Comparison of ENCODE assay signal across 8 mouse cellular contexts in the genomic region with DNA sequence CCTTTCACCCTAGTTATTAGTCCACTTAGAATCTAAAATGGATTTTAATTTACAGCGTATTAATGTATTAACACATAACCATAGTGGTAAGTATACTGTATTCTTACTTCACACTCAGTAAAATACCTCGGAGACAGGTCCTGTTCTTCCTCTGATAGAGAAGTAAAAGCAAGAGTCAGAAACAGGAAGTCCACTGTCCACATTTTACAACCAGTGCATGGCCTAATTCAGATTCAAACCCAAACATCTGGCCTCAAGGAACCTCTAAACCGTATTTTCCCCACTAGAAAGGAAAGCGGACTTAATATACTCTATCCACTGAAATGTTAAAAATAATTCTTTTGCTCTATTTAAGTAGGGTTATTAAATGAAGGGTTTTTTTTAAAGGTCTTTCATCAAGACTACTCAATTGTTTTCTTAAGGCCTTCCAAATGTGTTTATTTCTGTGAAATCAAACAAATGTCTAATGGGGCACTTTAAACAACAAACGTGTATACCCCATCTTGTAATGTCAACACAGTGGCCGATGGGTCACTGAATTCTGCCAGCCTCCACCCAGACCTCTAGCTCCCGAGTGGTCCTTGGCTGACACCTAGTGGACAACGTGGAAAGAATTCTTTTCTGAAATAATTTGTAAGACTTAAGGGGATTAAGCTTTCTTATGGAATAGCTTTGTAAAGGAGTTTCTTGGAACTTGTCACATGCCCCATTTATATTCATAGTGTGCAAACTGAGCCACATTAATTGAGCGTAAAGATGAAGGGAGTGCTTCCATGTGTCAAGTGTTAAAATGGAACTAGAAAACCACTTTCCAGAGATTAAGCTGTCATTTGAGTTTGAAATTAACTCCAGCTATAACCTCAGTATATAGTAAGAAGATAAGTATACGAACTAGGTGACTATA. TPM values are rescaled to one million over a fixed set of nuclear protein-coding genes. Genes with fewer than 3 reads are reported as not detected.
DNase-seq lines count a peak whose midpoint lies in the region; ATAC-seq and TF ChIP-seq lines count a peak whose summit lies in the region.

No protein-coding gene starts in this region.

- H3K27me3 ChIP-seq in liver, adult 2 months (ENCODE audit: control insufficient read depth, insufficient read depth, low read length) = no peaks in the 10 kb centered on the region
- H3K27me3 ChIP-seq in liver, embryonic 11.5 days (replicated peaks; ENCODE audit: control insufficient read depth, insufficient read depth, low read length) = no peaks in the 10 kb centered on the region
- no peaks in the 10 kb centered on the region for H3K27me3 ChIP-seq in forebrain, embryonic 11.5 days (ENCODE audit: control insufficient read depth, insufficient read depth, low read length)
- no peaks in the 10 kb centered on the region for H3K27me3 ChIP-seq in intestine, embryonic 15.5 days (replicated peaks)
- H3K27me3 ChIP-seq in liver, embryonic 13.5 days = no peaks in the 10 kb centered on the region
- H3K27me3 ChIP-seq in neural tube, embryonic 13.5 days = no peaks in the 10 kb centered on the region

- 28% methylated on average over 10 of the region's 10 CpGs for WGBS in liver, adult 2 months
- WGBS in liver, embryonic 11.5 days = 29% methylated on average over 10 of the region's 10 CpGs
- 35% methylated on average over 10 of the region's 10 CpGs for WGBS in forebrain, embryonic 11.5 days
- WGBS in intestine, embryonic 15.5 days = 26% methylated on average over 10 of the region's 10 CpGs
- WGBS in liver, embryonic 13.5 days (ENCODE audit: insufficient replicate concordance) = 25% methylated on average over 10 of the region's 10 CpGs
- 38% methylated on average over 10 of the region's 10 CpGs for WGBS in neural tube, embryonic 13.5 days

- ATAC-seq in liver, embryonic 11.5 days (replicated peaks; ENCODE audit: low FRiP score) = no peak
- peak; percentile 79 for ATAC-seq in forebrain, embryonic 11.5 days (replicated peaks; ENCODE audit: low FRiP score)
- ATAC-seq in intestine, embryonic 15.5 days = peak; percentile 19
- ATAC-seq in liver, embryonic 13.5 days (ENCODE audit: low read depth) = no peak
- peak; percentile 74; the same call in 1 of the 2 replicates for ATAC-seq in neural tube, embryonic 13.5 days (ENCODE audit: low read depth)

- DNase-seq in liver, adult 2 months (ENCODE audit: extremely low read depth, low read depth, low spot score) = peak; percentile 57
- DNase-seq in liver, embryonic 11.5 days (ENCODE audit: low spot score) = no peak
- peak; percentile 89 for DNase-seq in brain, embryonic 14.5 days (ENCODE audit: low read depth)
- peak; percentile 78 for DNase-seq in forebrain, embryonic 11.5 days (ENCODE audit: low spot score)
- DNase-seq in liver, embryonic 13.5 days = peak; percentile 14
- DNase-seq in thymus, postnatal 14 days = peak; percentile 42

- TF ChIP-seq POLR2A in liver, adult 2 months (IDR thresholded peaks at IDR 0.05; ENCODE audit: extremely low read depth, insufficient read depth, low read length) = no peak
- no peak for TF ChIP-seq POLR2A in brain, embryonic 14.5 days (IDR thresholded peaks at IDR 0.05; ENCODE audit: borderline replicate concordance, extremely low read depth, insufficient read depth, insufficient read length, poor library complexity, severe bottlenecking)

- no peak overlapping the region for H3K4me2 ChIP-seq in liver, embryonic 11.5 days
- H3K4me2 ChIP-seq in forebrain, embryonic 11.5 days (ENCODE audit: low read depth, low read length, severe bottlenecking) = no peak overlapping the region
- no peak overlapping the region for H3K4me2 ChIP-seq in intestine, embryonic 15.5 days (replicated peaks)
- no peak overlapping the region for H3K4me2 ChIP-seq in liver, embryonic 13.5 days
- H3K4me2 ChIP-seq in neural tube, embryonic 13.5 days = no peak overlapping the region

- no peaks in the 10 kb centered on the region for H3K79me2 ChIP-seq in liver, adult 2 months (ENCODE audit: control insufficient read depth, insufficient read depth, low read length)

- H3K27ac ChIP-seq in liver, adult 2 months (replicated peaks; ENCODE audit: insufficient read depth, low read depth, low read length) = no peak overlapping the region
- no peak overlapping the region for H3K27ac ChIP-seq in liver, embryonic 11.5 days (ENCODE audit: low read depth, low read length)
- no peak overlapping the region for H3K27ac ChIP-seq in forebrain, embryonic 11.5 days (ENCODE audit: low read depth, low read length)
- no peak overlapping the region for H3K27ac ChIP-seq in intestine, embryonic 15.5 days
- no peak overlapping the region for H3K27ac ChIP-seq in liver, embryonic 13.5 days
- H3K27ac ChIP-seq in neural tube, embryonic 13.5 days (replicated peaks) = no peak overlapping the region

- H3K9me3 ChIP-seq in liver, embryonic 11.5 days (ENCODE audit: control insufficient read depth, low read length) = no peaks in the 10 kb centered on the region
- H3K9me3 ChIP-seq in forebrain, embryonic 11.5 days (ENCODE audit: control insufficient read depth, low read length) = no peaks in the 10 kb centered on the region
- H3K9me3 ChIP-seq in intestine, embryonic 15.5 days = no peaks in the 10 kb centered on the region
- H3K9me3 ChIP-seq in liver, embryonic 13.5 days (replicated peaks) = no peaks in the 10 kb centered on the region
- H3K9me3 ChIP-seq in neural tube, embryonic 13.5 days = no peaks in the 10 kb centered on the region

- H3K36me3 ChIP-seq in liver, adult 2 months (ENCODE audit: control insufficient read depth, insufficient read depth, low read length) = no peaks in the 10 kb centered on the region
- H3K36me3 ChIP-seq in liver, embryonic 11.5 days (ENCODE audit: control insufficient read depth, insufficient read depth, low read length) = no peaks in the 10 kb centered on the region
- no peaks in the 10 kb centered on the region; the same call in 1 of the 2 replicates for H3K36me3 ChIP-seq in forebrain, embryonic 11.5 days (ENCODE audit: control insufficient read depth, insufficient read depth, low read length)
- H3K36me3 ChIP-seq in intestine, embryonic 15.5 days = no peaks in the 10 kb centered on the region
- H3K36me3 ChIP-seq in liver, embryonic 13.5 days = no peaks in the 10 kb centered on the region
- no peaks in the 10 kb centered on the region for H3K36me3 ChIP-seq in neural tube, embryonic 13.5 days

- H3K4me3 ChIP-seq in liver, adult 2 months (ENCODE audit: insufficient read depth, low read depth, low read length) = no peak overlapping the region
- H3K4me3 ChIP-seq in liver, embryonic 11.5 days (ENCODE audit: low read depth, low read length) = no peak overlapping the region
- H3K4me3 ChIP-seq in forebrain, embryonic 11.5 days (ENCODE audit: low read depth, low read length) = no peak overlapping the region
- no peak overlapping the region for H3K4me3 ChIP-seq in intestine, embryonic 15.5 days (replicated peaks)
- no peak overlapping the region for H3K4me3 ChIP-seq in liver, embryonic 13.5 days (replicated peaks)
- H3K4me3 ChIP-seq in neural tube, embryonic 13.5 days = no peak overlapping the region

- no peak overlapping the region for H3K9ac ChIP-seq in liver, adult 2 months (ENCODE audit: low read depth, low read length)
- no peak overlapping the region for H3K9ac ChIP-seq in liver, embryonic 11.5 days (ENCODE audit: low read depth, low read length)
- no peak overlapping the region for H3K9ac ChIP-seq in forebrain, embryonic 11.5 days (ENCODE audit: low read length)
- no peak overlapping the region for H3K9ac ChIP-seq in intestine, embryonic 15.5 days
- no peak overlapping the region for H3K9ac ChIP-seq in liver, embryonic 13.5 days
- no peak overlapping the region for H3K9ac ChIP-seq in neural tube, embryonic 13.5 days

- no peaks in the 10 kb centered on the region for H3K4me1 ChIP-seq in liver, adult 2 months (ENCODE audit: control insufficient read depth, insufficient read depth, low read length)
- no peaks in the 10 kb centered on the region for H3K4me1 ChIP-seq in liver, embryonic 11.5 days (replicated peaks; ENCODE audit: control insufficient read depth, insufficient read depth, low read length)
- peaks cover 3% of the 10 kb centered on the region; the same call in 1 of the 2 replicates for H3K4me1 ChIP-seq in forebrain, embryonic 11.5 days (replicated peaks; ENCODE audit: control insufficient read depth, insufficient read depth, low read length)
- 0 out of 2 replicates have a peak, but pooled peaks cover 6% of the 10 kb centered on the region for H3K4me1 ChIP-seq in intestine, embryonic 15.5 days (replicated peaks)
- H3K4me1 ChIP-seq in liver, embryonic 13.5 days (replicated peaks) = no peaks in the 10 kb centered on the region
- H3K4me1 ChIP-seq in neural tube, embryonic 13.5 days (replicated peaks) = no peaks in the 10 kb centered on the region; the same call in 1 of the 2 replicates

- TF ChIP-seq CTCF in liver, adult 2 months (IDR thresholded peaks at IDR 0.05; ENCODE audit: low read depth, low read length) = peak; percentile 86
- TF ChIP-seq CTCF in brain, embryonic 14.5 days (IDR thresholded peaks at IDR 0.05; ENCODE audit: borderline replicate concordance, extremely low read depth, insufficient read depth, insufficient read length) = peak; percentile 84

RNA-seq across cellular contexts. Expression of a gene that starts 29.2 kb away (rescaled TPM):
- 1.0 and 2.8 TPM in 2 replicates for total RNA-seq in liver, adult 2 months (2014; rRNA removed)
- polyA plus RNA-seq in liver, adult 2 months (2012; rRNA removed) = 0.22 and 0.31 TPM in 2 replicates
- 50.9 and 55.8 TPM in 2 replicates for polyA plus RNA-seq in liver, embryonic 11.5 days (2014; fragmentation: Nextera tagmentation; extraction: Ambion mirVana)
- polyA plus RNA-seq in brain, embryonic 14.5 days (2012; rRNA removed) = 4.2 and 5.3 TPM in 2 replicates
- 16.2 and 16.6 TPM in 2 replicates for polyA plus RNA-seq in forebrain, embryonic 11.5 days (2014; fragmentation: Nextera tagmentation; extraction: Ambion mirVana)
- 20.2 and 21.7 TPM in 2 replicates for polyA plus RNA-seq in intestine, embryonic 15.5 days (2015; fragmentation: Nextera tagmentation; extraction: Ambion mirVana)
- 26.0 and 31.2 TPM in 2 replicates for polyA plus RNA-seq in liver, embryonic 13.5 days (2015; fragmentation: Nextera tagmentation; extraction: Ambion mirVana)
- polyA plus RNA-seq in neural tube, embryonic 13.5 days (2015; fragmentation: Nextera tagmentation; extraction: Ambion mirVana) = 6.2 and 6.4 TPM in 2 replicates

Comparison
In these comparisons a context has a peak if more than half of its experiments do, and no peak if none do; other contexts are left out.
1. ATAC-seq: peak in forebrain, embryonic 11.5 days (single experiment), intestine, embryonic 15.5 days (single experiment) and neural tube, embryonic 13.5 days (single experiment); none in liver, embryonic 11.5 days (single experiment) and liver, embryonic 13.5 days (single experiment).